Mouse (Mus musculus): ENCODE data around the gene Tgfb1.
A peak's percentile ranks its signal among the peaks of the same experiment; 100 is the strongest.
"Not testable (repeated sequence)": the region's sequence is repeated elsewhere in the genome, so short reads cannot be mapped to it uniquely, and the experiment has no call there.

Tgfb1 gene

GRCm38 (mm10) chr7:25706578-25707170 lies 19.9 kb downstream of the Tgfb1 start:
- no peak for DNase-seq

GRCm38 (mm10) chr7:25707581-25708292 lies 20.9 kb downstream of the Tgfb1 start:
- peak; percentile 86 for DNase-seq

- peak; percentile 72 for DNase-seq
Measured at GRCm38 (mm10) chr7:25709961-25710360, 23.2 kb downstream of the Tgfb1 start.

GRCm38 (mm10) chr7:25710519-25711130 lies 23.8 kb downstream of the Tgfb1 start:
- peak; percentile 51 for DNase-seq

GRCm38 (mm10) chr7:25711165-25711564 lies 24.4 kb downstream of the Tgfb1 start:
- no peak for DNase-seq

- no peak for DNase-seq
Measured at GRCm38 (mm10) chr7:25711731-25712197, 25.0 kb downstream of the Tgfb1 start.

GRCm38 (mm10) chr7:25712801-25713200 lies 26.0 kb downstream of the Tgfb1 start:
- DNase-seq = no peak

GRCm38 (mm10) chr7:25714581-25714980 lies 27.8 kb downstream of the Tgfb1 start:
- no peak for DNase-seq

GRCm38 (mm10) chr7:25715731-25716271 lies 29.0 kb downstream of the Tgfb1 start:
- no peak for DNase-seq

- DNase-seq = no peak
Measured at GRCm38 (mm10) chr7:25717478-25717877, 30.7 kb downstream of the Tgfb1 start.

- peak; percentile 95 for DNase-seq
Measured at GRCm38 (mm10) chr7:25718788-25719417, 32.1 kb downstream of the Tgfb1 start, which contains the start of gene Ccdc97. Gene Ccdc97 (minus strand): TSS chr7:25719088.

GRCm38 (mm10) chr7:25719761-25720610 lies 33.2 kb downstream of the Tgfb1 start:
- peak; percentile 87 for DNase-seq

GRCm38 (mm10) chr7:25720760-25721159 lies 34.0 kb downstream of the Tgfb1 start:
- DNase-seq = no peak

GRCm38 (mm10) chr7:25721776-25722175 lies 35.0 kb downstream of the Tgfb1 start:
- DNase-seq = not testable (repeated sequence)

GRCm38 (mm10) chr7:25725886-25726285 lies 39.1 kb downstream of the Tgfb1 start:
- no peak for DNase-seq

GRCm38 (mm10) chr7:25727800-25728199 lies 41.0 kb downstream of the Tgfb1 start:
- no peak for DNase-seq

GRCm38 (mm10) chr7:25729396-25729795 lies 42.6 kb downstream of the Tgfb1 start:
- DNase-seq = no peak

GRCm38 (mm10) chr7:25729862-25730261 lies 43.1 kb downstream of the Tgfb1 start:
- peak; percentile 35 for DNase-seq

- DNase-seq = no peak
Measured at GRCm38 (mm10) chr7:25731294-25732055, 44.7 kb downstream of the Tgfb1 start.

GRCm38 (mm10) chr7:25734991-25735390 lies 48.2 kb downstream of the Tgfb1 start:
- DNase-seq = no peak

- no peak for DNase-seq
Measured at GRCm38 (mm10) chr7:25736920-25737319, 50.1 kb downstream of the Tgfb1 start.

Data from lung, postnatal 10 days (tissue).